Mouse (Mus musculus) hindbrain, postnatal 0 days (tissue): ENCODE measurements at regions not wholly inside any gene's neighbourhood (a gene's known extent, or its start where the extent isn't known, plus 50 kb on each side); places are given as distances from the start of the nearest gene placed in this dataset.

Experiments used
- ATAC-seq: fragments of 200-750 bp; cut with Nextera tagmentation; 2 replicates; pipeline ENCODE4 v1.8.0; 2017; ENCODE audit warnings: mild to moderate bottlenecking, moderate TSS enrichment, moderate library complexity
- DNase-seq: peaks from one replicate; pipeline ENCODE4 v3.0.0-alpha.2; 2015; ENCODE audit warnings: low spot score
- H3K27ac ChIP-seq: fragments of 300-500 bp; sonication (generic); 2 replicates; pipeline ENCODE4 v1.5.1; 2014; ENCODE audit warnings: mild to moderate bottlenecking
- H3K27me3 ChIP-seq: fragments of 300-500 bp; sonication (generic); 2 replicates; pipeline ENCODE4 v1.6.1; 2014; ENCODE audit warnings: low read length, mixed read lengths; ENCODE audit not compliant: insufficient read depth
- H3K36me3 ChIP-seq: fragments of 300-500 bp; sonication (generic); 2 replicates; pipeline ENCODE4 v1.6.1; 2014; ENCODE audit warnings: low read length, mixed read lengths; ENCODE audit not compliant: insufficient read depth
- H3K4me1 ChIP-seq: fragments of 300-500 bp; sonication (generic); 2 replicates; pipeline ENCODE4 v1.6.1; 2014; ENCODE audit warnings: antibody characterized with exemption, low read length, mixed read lengths; ENCODE audit not compliant: insufficient read depth
- H3K4me2 ChIP-seq: fragments of 300-500 bp; sonication (generic); 2 replicates; pipeline ENCODE4 v1.6.1; 2014; ENCODE audit warnings: low read depth, mild to moderate bottlenecking, low read length, moderate library complexity, mixed read lengths
- H3K4me3 ChIP-seq: fragments of 300-500 bp; sonication (generic); 2 replicates; pipeline ENCODE4 v1.5.1; 2014; ENCODE audit warnings: low read length
- H3K9ac ChIP-seq: fragments of 300-500 bp; sonication (generic); replicated peaks from 2 replicates; pipeline ENCODE4 v1.6.1; 2014; ENCODE audit warnings: mild to moderate bottlenecking, low read length, moderate library complexity, mixed read lengths
- H3K9me3 ChIP-seq: fragments of 300-500 bp; sonication (generic); 2 replicates; pipeline ENCODE4 v1.6.1; 2016; ENCODE audit warnings: low read length, mixed read lengths
- CTCF ChIP-seq: IDR thresholded peaks from 2 replicates; pipeline ENCODE4 v1.5.1; 2016; ENCODE audit warnings: antibody characterized with exemption, control low read depth, low read depth
- WGBS: fragments of 180-500 bp; shearing (Covaris S2); extraction: QIAGEN DNeasy Blood & Tissue Kit; methylation state at CpG from one replicate; pipeline ENCODE4 v1.1.7; 2014; 5-methylcytosine and 5-hydroxymethylcytosine counted together

DNA sequence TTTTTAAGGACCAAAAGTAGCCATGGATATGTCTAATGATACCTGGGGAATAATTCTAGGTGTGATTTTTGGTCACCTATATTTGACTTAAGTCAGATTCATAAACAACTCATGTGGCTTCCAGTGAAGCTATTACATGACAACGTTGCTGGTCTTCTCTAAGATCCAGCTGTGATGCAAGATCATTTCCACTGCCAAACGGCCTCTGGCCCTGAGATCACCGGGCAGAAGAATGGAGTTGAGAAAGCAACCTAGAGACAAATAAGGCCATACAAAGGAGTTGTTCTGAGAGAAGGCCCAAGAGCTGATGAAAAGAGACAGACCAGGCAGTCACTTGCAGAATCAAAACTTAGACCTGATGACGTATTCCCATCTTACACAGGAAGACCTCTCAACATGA is 64.3 kb upstream of the Oxtr start:
- Histone ChIP-seq H3K4me2 (no peak overlapping the region), H3K9me3 (no peaks in the 10 kb centered on the region), H3K4me1 (no peaks in the 10 kb centered on the region), H3K27ac (no peak overlapping the region), H3K36me3 (no peaks in the 10 kb centered on the region), H3K27me3 (no peaks in the 10 kb centered on the region), H3K9ac (no peak overlapping the region), H3K4me3 (no peak overlapping the region)
- no peak for TF ChIP-seq CTCF
- WGBS, result 91% methylated on average over 4 of the region's 4 CpGs
- DNase-seq, result no peak
- no peak for ATAC-seq

DNA sequence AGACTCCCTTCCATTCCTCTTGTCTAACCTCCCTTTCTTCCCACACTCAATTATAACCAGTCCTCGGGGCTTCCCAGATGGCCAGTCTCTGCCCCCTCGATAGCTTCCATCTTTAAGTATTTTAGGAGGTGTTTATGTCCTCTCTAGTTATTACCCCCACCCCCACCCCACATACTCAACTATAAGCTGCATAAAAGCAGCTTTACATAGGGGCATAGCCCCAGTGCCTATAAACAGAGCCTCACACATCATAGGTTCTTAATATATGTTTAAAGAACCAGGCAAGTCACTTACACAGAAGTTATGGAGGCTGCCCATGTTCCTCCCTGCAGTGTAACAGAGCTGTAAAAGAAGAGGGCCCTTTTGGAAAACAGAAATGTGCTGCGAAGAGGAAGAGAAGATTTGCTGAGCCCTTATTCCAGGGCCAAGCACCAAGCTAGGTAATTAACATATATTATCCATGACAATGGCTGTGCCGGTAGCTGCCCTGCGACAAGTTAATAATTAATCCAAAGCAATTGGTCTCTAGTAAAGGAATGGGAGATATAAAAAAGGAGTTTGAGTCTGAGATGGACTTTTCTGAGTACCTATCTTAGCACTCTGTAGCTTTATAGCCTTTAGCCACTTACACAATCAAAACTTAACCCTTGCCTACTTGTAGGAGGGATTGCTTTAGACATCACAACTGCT is 63.6 kb upstream of the Oxtr start:
- DNase-seq (no peak), ATAC-seq (no peak)
- no peak for TF ChIP-seq CTCF
- H3K4me3 ChIP-seq, result no peak overlapping the region
- H3K27ac ChIP-seq, result no peak overlapping the region
- no peaks in the 10 kb centered on the region for H3K36me3 ChIP-seq
- H3K9me3 ChIP-seq, result no peaks in the 10 kb centered on the region
- H3K4me2 ChIP-seq, result no peak overlapping the region
- WGBS, result 40% methylated on average over 5 of the region's 5 CpGs
- H3K27me3 ChIP-seq, result no peaks in the 10 kb centered on the region
- H3K4me1 ChIP-seq, result no peaks in the 10 kb centered on the region
- H3K9ac ChIP-seq, result no peak overlapping the region

DNA sequence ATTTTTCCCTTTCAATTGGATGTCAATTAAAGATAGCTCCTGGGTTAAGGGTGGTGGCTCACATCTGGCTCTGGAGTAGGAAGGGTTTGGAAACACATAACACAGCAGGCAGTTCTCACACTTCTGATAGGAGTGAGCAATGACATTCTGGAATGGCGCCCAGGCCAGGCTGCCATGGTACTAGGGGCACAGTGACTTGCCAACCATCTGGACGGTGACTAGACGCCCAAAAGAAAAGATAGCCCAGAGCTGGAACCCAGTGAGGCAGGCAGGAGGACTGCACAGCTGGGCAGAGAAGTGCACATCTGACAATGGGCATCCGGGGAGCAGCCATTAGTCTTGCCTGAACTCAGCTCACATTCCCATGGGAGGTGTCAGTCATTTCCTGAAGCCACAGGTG is 62.8 kb upstream of the Oxtr start:
- Histone ChIP-seq H3K9me3 (no peaks in the 10 kb centered on the region), H3K4me2 (no peak overlapping the region), H3K27me3 (no peaks in the 10 kb centered on the region), H3K9ac (no peak overlapping the region), H3K4me1 (no peaks in the 10 kb centered on the region), H3K36me3 (no peaks in the 10 kb centered on the region), H3K4me3 (no peak overlapping the region), H3K27ac (no peak overlapping the region)
- ATAC-seq (no peak), DNase-seq (peak; percentile 10)
- WGBS, result 54% methylated on average over 4 of the region's 4 CpGs
- TF ChIP-seq CTCF, result no peak

DNA sequence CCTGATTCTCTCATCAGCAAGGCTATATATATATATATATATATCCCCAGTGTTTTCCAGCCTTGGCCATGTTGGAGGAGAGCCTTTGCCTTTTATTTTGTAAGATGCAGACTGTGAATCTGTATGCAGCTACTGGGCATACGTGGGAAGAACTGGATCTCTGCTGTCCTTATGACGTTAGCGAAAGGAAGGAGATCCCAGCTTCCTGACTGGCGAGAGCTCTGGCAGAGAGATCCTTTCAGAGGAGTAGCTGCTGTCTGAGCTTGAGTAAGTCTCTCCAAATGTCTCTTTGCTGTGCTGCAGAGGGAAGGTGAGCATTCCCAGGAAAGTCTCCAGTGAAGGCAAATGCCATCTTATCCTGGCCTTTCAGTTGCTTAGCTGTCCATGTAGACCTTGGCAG is 61.6 kb upstream of the Oxtr start:
- no peaks in the 10 kb centered on the region for H3K9me3 ChIP-seq
- no peaks in the 10 kb centered on the region for H3K36me3 ChIP-seq
- WGBS, result 77% methylated on average over 4 of the region's 4 CpGs
- DNase-seq (no peak), ATAC-seq (no peak)
- no peaks in the 10 kb centered on the region for H3K27me3 ChIP-seq
- H3K9ac ChIP-seq, result no peak overlapping the region
- H3K27ac ChIP-seq, result no peak overlapping the region
- H3K4me1 ChIP-seq, result no peaks in the 10 kb centered on the region
- no peak overlapping the region for H3K4me3 ChIP-seq
- no peak overlapping the region for H3K4me2 ChIP-seq
- TF ChIP-seq CTCF, result no peak

DNA sequence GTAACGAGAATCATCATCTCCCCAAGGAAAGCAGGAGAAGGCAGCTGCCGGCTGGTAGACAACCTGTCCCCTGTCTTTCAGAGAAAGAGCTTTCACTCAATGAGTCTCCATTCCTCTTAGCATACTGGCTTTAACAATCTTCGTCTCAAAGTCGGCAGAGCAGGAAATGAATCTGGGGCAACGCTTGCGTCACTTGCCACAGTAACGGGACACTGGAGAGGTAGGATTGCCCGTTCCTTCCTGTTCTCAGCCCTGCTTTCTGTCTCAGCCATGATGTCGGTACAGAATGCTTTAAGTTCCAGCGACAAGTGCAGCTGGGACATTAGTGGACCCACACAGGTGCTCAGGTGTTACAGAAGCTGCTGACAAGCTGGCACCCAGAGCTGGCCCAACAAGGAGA is 57.5 kb upstream of the Oxtr start:
- Histone ChIP-seq H3K4me2 (no peak overlapping the region), H3K4me1 (no peaks in the 10 kb centered on the region), H3K9ac (no peak overlapping the region), H3K36me3 (no peaks in the 10 kb centered on the region), H3K27ac (no peak overlapping the region), H3K9me3 (no peaks in the 10 kb centered on the region), H3K27me3 (no peaks in the 10 kb centered on the region), H3K4me3 (no peak overlapping the region)
- no peak for TF ChIP-seq CTCF
- 85% methylated on average over 10 of the region's 10 CpGs for WGBS
- DNase-seq (no peak), ATAC-seq (no peak)

DNA sequence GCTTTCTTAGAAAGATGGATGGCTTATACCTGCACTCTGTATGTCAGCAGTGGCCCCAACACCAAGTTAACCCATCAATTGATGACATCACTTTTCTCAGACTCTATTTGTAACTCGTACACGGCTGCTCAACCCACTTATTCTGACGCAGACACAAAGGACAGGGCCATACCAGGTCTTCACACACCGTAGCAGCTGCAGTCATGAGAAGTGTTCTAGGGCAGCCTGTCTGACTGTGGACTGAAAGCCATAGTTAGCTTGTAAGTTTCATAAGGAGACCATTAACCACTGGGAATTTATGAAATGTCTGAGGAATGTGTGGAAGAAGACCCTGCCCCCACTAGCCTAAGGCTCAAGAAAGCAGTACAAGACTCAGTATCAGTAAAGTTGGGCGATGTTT is 56.3 kb upstream of the Oxtr start:
- Histone ChIP-seq H3K4me1 (no peaks in the 10 kb centered on the region), H3K36me3 (no peaks in the 10 kb centered on the region), H3K9ac (no peak overlapping the region), H3K4me2 (no peak overlapping the region), H3K27me3 (no peaks in the 10 kb centered on the region), H3K27ac (no peak overlapping the region), H3K4me3 (no peak overlapping the region), H3K9me3 (no peaks in the 10 kb centered on the region)
- no peak for DNase-seq
- no peak for TF ChIP-seq CTCF
- no peak for ATAC-seq
- 75% methylated on average over 5 of the region's 5 CpGs for WGBS

DNA sequence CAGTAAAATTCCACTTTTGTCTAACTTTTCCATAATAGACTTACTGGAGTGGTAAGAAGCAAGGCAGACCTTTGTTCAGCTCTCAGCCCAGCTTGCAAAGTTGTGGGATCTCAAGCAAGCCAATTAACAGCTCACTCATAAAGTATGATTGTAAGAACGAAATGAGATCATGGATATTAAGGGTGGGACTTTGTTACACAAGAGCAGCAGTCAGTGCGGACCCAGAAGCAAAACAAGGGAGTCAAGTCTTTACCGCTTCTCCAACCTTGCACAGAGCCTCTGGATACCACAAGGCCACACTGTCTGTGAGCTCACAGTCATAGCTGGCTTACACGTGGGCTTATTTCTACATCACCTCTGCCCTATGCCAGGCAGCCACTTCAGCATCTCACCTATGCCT is 54.6 kb upstream of the Oxtr start:
- WGBS, result 81% methylated on average over 4 of the region's 4 CpGs
- H3K4me2 ChIP-seq, result no peak overlapping the region
- DNase-seq, result no peak

More for the DNA sequence above, 54.6 kb upstream of the Oxtr start:
- Histone ChIP-seq H3K4me3 (no peak overlapping the region), H3K27ac (no peak overlapping the region), H3K9me3 (no peaks in the 10 kb centered on the region), H3K36me3 (no peaks in the 10 kb centered on the region), H3K27me3 (no peaks in the 10 kb centered on the region), H3K9ac (no peak overlapping the region), H3K4me1 (no peaks in the 10 kb centered on the region)
- no peak for ATAC-seq
- no peak for TF ChIP-seq CTCF
